Mouse (Mus musculus): Measurements from ENCODE around the gene Ap2m1.

GRCm38 (mm10) chr16:20589939-20590679 lies 54.8 kb downstream of the Ap2m1 start:
- no peak for TF ChIP-seq CTCF (IDR thresholded peaks at IDR 0.05; ENCODE audit: low read depth)
- TF ChIP-seq EP300 (IDR thresholded peaks at IDR 0.05; ENCODE audit: low read depth): no peak
